Mouse (Mus musculus) layer of hippocampus, postnatal 36 days (tissue): ENCODE measurements at regions not wholly inside any gene's neighbourhood (a gene's known extent, or its start where the extent isn't known, plus 50 kb on each side); places are given as distances from the start of the nearest gene placed in this dataset.

ENCODE experiments used
- DNase-seq, 2 experiments: peaks; one replicate each; pipeline ENCODE4 v3.0.0; 2022

DNA sequence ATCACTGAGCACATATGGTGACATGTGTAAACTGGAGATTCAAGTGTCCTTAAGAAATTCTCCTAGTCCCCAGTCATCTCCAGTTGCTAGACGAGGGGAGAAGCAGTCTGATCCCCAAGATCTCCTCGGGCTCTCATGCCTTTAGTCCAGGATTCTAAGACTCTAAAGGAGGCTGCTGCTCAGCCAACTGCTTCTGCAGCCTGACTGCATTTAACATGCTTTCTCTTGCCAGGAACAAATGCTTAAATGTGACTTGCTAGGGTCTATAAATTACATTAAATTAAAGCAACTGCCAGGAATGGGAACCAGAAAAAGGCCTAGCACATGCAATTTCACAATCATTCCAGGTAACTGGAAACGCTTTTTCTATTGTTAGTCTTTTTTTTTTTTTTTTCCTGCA is 599.8 kb upstream of the Gcfc2 start:
- DNase-seq, result no peak

DNA sequence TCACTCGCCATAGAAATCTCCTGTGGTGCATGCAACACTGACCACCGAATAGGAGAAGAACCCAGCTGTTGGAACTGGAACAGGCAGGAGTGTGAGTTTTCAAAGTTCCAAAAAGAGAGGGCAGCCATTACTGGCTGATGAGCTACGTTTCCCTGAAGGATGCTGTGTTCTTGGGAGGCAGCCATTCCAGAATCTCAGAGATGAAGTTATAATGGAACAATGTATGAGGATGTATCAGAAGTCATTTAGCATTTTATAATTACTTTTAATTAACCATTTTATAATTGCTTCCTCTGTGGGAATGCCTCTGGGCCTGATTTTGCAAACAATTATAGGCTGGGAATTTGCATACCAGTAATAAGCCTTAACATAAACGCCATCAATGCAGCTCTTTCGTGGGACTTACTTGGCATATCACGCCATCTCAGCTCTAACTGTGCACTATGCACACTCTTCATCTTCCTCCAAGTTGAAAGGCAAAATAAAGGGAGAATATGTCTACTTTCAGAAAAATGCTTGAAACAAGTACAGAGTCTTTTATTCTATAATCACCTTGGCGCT is 559.4 kb upstream of the Gcfc2 start:
- DNase-seq, result no peak

DNA sequence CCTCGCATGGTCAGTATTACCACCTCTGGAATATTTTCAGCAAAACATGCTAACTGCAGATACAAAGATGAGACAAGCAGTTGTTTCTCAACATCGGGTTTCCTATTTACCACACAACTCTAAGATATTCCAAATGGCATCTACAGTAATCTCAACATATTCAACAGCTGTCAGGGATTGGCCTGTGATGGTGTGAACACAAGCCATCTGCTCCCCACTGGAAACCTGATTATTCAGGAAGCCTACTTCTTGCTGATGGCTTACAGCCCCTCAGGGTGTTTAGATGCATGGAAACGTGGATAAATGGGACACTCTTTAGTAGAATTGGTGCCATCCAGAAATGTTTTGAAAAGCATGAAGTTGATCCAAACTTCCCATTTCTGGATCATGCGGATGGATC is 535.0 kb upstream of the Gcfc2 start:
- no peak for DNase-seq

DNA sequence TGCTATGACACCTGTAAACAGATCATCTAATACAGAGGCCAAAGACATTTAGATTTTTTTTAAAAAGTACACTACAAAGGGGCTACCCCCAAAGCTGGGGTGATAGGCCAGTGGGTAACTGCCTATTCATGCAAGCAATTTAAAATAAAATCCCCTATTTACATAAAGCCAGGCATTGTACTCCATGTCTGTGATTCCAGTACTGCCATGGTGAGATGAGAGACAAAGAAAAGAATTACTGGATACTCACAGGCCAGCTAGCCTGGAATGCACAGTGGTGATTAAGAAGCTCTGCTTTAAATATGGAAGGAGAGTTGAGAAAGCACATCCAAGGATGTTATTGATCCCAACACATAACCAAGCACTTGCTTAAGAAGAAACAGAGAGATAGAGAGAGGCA is 520.3 kb upstream of the Gcfc2 start:
- DNase-seq, result no peak

DNA sequence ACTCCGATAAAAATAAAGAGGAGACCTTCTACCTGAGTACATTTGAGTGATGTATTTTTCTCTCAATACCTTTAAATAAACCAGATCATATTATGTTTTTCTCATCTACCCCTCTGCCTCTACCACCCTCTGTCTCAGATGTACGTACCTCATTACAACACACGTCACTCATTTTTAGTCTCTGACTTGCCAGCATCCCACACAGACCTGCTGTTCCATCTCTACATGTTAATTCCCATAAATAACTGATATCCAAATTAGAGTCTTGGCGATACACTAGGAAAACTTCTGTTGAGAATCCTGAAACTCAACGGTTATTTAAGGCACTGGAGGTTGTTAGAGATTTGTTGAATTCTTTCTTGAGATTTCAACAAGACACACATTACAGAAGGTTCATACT is 509.9 kb upstream of the Gcfc2 start:
- DNase-seq, result peak; percentile 26 to 53

DNA sequence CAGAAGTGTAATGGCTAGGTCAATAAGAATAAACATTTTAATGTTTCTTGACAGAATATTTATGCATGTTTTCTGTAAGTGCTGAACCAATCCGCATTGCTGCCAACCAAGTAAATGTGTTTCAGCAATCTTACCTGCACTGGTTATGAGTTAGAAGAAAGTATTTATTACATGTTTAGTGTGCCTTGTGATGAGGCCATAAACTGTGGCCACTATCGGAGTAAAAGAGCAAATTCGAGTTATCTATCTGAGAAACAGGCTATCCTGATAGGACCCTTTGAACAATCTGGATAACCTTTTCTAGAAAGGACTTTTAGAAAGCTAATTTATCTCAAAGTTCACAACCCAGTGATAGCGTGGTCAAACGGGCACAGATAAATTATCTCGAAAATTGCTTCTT is 488.7 kb upstream of the Gcfc2 start:
- DNase-seq, result no peak

DNA sequence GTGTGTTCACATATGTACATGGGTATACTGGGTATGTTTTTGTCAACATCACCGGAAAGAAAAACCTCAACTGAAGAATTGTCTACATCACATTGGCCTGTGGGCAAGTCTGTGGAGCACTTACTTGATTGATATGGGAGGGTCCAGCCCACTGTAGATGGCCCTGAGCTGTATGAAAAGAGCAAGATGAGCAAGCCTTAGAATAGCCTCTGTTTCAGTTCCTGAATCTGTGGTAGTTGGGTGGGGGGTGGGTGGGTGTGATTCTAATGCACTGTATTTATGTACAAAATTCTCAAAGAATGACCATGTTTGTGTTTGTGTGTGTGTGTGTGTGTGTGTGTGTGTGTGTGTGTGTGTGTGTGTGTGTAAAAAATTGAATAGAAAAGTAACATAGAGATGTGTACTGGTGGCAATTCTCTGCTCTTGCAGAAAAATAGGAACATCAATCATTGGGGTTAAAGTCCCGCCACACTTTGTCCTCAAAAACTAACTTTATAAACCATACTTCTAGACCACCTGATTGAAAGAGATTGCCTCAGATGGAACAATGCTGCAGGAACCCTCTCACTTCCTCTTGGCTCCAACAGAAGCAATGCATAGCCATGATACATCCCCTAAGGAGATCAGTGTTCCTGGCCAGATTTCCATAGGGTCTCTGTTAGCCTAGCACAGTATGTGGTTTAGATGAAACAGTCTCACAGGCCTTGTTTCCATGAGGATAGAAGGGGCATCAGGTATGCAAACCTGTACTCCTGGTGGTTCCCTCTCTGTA is 484.3 kb upstream of the Gcfc2 start:
- DNase-seq, result no peak

DNA sequence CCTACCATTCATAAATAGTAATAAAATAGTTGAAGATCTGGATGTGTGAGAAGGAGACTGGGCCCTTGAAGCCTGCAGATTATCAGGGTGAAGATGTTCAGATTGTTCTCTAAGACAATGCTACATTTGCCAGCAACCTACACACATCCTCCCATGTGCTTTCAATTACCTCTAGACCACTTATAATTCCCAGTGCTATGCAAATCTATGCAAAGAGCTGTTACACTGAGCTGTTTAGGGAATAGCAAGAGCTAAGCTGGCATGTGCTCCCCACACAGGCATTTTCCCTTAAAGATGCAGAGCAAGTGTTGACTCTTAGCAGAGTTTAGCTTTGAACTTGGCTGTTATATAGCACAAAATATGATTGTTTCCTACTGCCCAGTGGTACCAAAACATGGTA is 482.1 kb upstream of the Gcfc2 start:
- no peak for DNase-seq

DNA sequence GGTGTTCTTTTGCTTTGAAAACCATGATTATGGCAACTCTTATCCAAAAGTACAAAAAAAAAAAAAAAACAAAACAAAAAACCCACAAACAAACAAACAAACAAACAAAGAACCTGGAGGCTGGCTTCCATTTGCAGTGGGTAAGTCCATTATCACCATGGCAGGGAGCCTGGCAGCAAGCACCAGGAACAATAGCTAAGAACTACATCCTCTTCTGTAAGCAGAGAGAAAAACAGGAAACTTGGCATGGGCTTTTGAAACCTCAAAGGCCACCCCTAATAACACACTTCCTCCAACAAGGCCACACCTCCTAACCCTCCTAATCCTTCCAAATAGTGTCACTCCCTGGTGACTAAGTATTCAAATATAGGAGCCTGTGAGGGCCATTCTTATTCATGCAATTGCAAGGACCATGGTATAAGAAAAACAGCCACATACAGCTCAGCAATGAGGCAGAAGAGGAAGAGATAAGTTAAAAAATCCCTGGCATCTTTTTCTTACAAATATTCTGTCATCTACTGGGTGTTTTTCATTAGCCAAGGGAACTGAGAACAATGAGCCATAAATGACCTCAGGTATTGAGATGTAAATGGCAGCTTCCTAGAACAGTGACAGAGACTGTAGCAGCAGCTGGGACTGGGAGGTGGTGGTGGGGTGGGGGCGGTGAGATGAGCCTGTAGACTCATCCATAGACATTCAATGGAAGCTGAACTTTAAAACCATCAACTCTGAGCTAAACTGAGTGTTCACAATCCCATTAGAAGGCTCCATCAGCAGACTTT is 477.3 kb upstream of the Gcfc2 start:
- no peak for DNase-seq

DNA sequence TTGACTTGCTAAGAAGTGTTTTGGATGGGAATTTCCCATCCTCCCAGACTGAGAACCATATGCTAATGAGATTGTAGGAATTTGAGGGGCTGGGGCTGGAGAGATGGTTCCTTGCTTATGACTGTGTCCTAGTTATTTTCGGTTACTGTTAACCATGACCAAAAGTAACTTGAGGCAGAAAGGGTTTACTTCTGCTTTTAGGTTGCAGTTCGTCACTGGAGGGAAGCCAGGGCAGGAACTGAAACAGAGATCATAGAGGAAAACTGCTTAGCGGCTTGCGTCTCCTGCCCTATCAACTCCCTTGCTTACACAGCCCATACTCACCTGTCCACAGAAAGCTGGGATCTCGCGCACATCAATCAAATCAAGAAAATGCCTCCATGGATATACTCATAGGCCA is 475.8 kb upstream of the Gcfc2 start:
- no peak for DNase-seq

DNA sequence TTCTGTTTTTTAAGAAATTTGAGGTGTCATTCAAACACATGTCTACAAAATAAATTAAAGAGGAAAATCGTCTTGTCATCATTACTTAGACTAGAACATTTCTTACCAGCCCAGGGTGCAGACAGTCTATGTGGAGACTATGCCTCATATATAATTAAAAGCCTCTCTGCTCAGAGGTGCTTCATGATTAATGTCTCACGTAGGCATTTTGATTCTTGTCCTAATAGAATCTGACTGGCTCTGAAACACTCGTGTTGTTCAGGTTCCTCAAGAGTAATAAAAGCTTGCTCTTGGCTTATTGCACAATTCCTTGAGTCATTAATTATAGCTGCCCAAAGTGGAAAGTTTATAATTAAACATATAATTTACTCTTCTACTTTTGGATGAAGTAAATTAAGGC is 475.1 kb upstream of the Gcfc2 start:
- no peak for DNase-seq

DNA sequence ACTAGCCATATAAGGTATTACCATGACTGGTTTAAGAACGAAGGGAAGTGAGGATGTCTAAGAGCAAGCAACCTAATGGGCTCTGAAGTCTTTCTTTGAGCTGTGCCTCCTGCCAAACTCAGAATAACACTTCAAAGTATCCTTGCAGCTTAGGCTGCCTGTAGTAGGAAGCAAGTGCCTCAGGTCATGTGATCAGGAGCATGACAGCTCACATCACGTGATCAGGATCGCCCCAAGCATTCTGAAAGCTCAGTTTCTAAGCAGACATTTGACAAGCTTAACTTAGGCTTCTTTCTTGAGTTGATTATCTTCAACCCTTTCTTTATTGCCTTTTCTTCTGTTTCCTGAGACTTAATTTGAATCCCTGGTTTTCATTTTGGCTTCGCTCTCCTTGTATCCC is 462.4 kb upstream of the Gcfc2 start:
- DNase-seq, result no peak

DNA sequence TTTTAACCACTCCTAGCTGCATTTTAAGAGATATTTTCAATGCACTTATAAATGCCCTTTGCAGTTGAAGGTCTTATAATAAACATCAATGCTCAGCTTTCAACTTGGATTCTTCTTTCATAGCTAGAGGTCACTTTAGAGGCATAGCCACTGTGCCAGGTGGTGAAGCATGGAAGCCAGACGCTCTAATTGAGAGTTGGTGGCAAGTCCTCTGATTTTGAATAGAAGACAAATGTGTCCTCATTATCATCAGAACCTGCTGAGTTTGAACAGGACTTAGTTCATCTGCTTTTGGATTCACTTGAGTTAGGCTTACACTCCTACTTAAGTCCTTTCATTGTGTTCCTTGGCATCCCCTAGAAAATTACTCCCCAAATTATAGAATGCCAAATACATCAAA is 459.0 kb upstream of the Gcfc2 start:
- DNase-seq, result no peak

DNA sequence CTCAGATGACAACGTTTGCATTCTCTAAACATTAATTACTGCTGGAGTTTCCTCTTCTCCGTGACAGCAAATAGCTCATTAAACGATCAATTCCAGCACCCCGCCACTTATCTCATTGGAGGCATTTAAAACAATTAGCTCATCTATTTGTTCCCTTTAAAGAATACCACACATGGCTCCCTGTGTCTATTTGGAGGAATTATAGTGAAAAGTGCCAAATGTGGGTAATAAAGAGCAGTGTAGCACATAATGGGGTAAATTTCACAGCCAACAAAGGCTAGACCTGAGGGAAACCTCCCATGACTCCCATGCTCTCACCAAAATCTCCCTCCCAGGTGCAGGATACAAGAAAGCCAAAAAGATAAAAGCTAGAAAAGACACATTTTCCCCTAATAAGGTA is 456.9 kb upstream of the Gcfc2 start:
- DNase-seq, result peak in 1 of 2 experiments; percentile 15

DNA sequence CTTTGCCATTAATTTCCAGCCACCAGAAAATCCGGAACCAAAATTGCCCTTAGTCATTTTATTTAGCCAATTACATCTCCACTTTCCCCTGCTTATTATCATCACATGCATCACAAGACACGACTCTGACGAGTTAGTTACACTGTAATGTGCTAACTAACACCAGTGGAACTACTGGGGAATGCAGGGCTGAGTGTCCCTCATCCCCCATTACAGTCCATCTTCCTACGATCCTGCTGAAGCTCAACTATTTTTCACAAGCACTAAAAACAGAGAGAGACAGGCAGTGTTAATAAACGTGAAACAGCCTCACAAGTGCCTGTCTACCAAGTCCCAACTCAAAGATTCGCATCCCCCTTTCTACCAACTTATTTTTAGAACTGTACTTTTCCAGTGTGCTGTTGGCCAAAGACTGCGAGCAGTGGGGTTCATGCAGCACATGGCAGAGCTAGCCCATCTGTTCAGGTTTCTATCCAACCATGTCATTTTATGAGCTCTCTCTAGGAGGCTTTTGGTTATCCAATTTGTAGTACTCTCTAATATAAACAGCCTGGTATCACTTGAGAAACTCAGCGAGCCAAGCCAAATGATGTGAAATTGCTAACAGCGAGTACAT is 452.0 kb upstream of the Gcfc2 start:
- DNase-seq, result peak; percentile 52 to 54

DNA sequence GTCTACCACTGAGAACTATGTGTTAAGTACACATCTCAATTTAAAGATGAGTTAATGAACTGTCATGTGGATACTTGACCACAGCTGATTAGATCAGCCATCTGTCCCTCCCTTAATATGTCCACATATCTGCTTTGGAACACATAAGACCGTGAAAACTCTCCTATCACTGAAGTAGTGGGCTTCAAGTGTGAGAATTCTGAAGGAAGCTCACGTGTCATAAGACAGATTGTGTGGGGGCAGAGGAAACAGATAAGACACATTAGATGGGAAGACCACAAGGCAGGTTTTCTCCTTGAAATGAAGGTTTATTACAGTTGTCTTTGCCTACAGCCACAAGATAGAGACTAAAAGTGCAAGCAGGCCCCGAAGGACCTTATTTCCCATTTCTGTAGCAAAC is 451.0 kb upstream of the Gcfc2 start:
- DNase-seq, result no peak

DNA sequence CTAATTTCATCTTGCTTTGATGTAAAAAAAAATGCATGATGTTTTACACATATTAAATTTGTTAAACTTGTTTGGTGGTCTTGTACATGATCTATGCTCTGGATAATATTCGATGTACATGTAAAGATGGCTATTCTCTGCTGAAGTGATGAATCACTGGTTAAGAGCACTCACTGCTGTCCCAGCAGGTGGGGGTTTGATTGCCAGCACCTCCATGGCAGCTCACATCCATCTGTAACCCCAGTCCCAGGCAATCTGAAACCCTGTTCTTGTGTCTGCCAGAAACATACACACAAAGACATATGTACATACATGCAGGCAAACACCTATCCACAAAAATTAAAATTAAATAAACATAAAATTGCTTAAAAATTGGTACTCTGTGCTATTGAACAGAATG is 448.7 kb upstream of the Gcfc2 start:
- no peak for DNase-seq

DNA sequence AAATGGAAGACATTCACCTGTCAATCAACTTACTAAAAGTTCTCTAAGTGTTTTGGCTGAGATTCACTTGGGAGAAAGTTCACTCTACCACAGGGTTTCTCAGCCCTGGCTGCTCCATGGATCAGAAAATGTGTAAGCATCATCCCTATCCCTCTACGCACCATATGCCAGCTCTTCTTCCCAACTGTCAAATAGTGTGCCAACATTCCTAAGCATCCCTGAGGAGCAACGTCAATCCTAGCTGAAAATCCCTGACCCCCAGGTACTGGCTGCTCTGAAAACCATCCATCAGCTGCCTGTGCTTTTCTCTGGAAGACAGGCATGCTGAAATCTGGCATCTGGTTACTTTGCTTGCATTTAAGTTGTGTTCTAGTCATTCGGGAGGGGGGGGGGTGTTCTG is 436.5 kb upstream of the Gcfc2 start:
- peak; percentile 10 to 20 for DNase-seq

DNA sequence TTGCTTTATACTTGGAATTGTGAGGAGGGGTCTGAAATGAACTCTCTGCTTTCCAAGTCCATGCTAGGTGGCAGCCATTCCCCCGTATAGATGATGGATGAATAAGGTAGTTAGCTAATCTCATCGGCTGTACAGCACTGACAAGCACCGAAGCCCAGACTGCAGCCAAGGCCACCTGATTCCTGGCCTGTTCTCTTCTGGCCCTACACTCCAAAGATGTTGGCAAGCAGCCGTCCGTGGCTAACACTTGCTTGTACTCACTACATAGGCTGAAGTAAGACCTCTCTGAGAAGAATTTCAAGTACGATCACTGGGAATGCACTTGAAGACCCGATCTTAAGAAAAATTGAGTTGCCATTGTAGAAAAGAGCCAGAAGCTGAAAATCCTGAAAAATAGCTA is 427.2 kb upstream of the Gcfc2 start:
- no peak for DNase-seq

DNA sequence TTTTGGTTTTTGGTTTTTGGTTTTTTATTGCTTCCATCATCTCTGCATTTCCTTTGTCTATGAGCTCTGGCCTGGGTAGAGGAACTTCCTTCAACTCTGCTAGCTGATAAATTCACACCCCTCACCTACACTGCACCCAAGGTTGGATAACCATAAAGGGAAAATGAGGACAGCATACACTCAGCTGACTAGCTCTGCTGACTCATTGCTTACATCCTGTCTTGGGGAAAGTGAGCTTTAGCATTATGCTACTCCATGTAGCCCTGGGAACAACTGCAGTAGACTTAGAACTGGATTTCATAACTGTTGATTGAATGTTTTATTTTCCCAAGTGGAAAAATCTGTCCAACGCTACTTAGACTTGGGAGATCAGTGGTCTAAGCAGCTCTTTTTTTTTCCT is 406.3 kb upstream of the Gcfc2 start:
- DNase-seq, result no peak

DNA sequence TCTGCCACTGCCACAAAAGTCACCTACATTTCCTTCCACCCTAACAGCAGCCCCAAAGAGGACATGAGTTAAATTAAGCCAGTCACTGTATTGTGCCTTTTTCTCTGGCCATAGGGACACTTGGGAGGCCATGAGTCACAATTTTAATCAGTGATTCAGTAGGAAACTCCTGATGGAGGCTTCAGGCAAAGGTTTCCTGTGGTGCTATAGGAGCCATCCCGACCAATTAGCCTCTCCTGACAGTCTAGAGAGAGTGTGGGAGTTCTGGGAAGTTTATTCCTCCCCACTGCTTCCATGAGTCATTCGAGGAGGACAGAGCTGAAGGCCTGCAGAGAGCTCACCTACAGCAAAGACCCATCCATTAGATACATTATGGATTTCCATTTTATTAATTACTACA is 361.2 kb upstream of the Gcfc2 start:
- DNase-seq, result no peak

DNA sequence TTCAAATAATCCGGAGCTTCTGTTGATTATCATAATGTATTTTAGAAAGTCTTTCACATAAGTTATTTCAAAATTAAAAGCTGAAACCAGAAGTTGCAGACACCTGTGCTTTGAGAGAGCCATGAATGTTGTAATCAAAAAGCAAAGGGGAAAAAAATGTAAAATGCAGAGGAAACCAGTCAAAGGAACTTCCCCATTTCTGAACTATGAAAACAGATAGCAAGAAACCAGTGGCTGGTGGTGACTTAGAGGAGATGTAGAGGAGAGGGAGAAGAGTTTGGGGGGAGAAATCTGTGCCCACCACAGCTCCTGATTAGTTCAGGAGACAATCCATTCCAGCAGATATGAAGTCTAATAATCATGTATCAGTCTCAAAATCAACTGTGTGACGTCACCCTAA is 360.3 kb upstream of the Gcfc2 start:
- DNase-seq, result no peak

DNA sequence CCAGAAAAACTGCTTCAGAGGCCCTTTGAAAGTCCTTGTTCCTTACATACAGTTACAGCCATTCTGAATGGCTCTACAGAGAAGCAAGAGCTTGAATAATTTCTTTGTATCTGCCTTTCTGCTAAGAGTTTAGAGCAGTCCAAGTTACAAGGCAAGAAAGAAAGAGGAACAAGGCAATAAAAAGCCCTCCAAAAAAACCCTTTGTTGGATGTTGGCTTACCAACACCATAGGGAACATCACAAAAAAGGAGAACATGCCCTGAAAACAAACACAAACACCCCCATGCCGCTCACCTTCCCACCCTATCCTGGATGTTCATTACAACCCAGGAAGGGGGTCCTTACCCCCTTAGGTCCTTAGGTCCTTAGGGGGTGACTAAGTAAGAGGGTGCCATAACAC is 359.2 kb upstream of the Gcfc2 start:
- DNase-seq, result no peak
